Mouse (Mus musculus) liver, embryonic 14.5 days (tissue): Measurements from ENCODE around the gene Pcnp.

Experiments
- CTCF ChIP-seq: IDR thresholded peaks from 2 replicates; pipeline ENCODE4 v1.5.1; 2016; ENCODE audit warnings: antibody characterized with exemption, low read depth, control low read depth
- EP300 ChIP-seq: IDR thresholded peaks from 2 replicates; pipeline ENCODE4 v1.6.1; 2016; ENCODE audit warnings: antibody characterized with exemption, low read depth

GRCm38 (mm10) chr16:55964126-55964949 lies 65.2 kb downstream of the Pcnp start:
- TF ChIP-seq CTCF = peak; percentile 55
- TF ChIP-seq EP300 = no peak
